Mouse (Mus musculus) heart, embryonic 10.5 days (tissue): ENCODE results near the gene Tet3. TPM values are rescaled to one million over a fixed set of nuclear protein-coding genes. Genes with fewer than 3 reads are reported as not detected.

ENCODE experiments used
- DNase-seq: peaks from one replicate; pipeline ENCODE4 v3.0.0-alpha.2; 2017; ENCODE audit warnings: low spot score
- H3K27ac ChIP-seq: fragments of 300-500 bp; sonication (generic); 2 replicates; pipeline ENCODE4 v1.5.1; 2016; ENCODE audit warnings: mild to moderate bottlenecking
- H3K27me3 ChIP-seq: fragments of 300-500 bp; sonication (generic); 2 replicates; pipeline ENCODE4 v1.6.1; 2016; ENCODE audit warnings: mild to moderate bottlenecking; ENCODE audit not compliant: poor library complexity, insufficient read depth, severe bottlenecking
- H3K36me3 ChIP-seq: fragments of 300-500 bp; sonication (generic); 2 replicates; pipeline ENCODE4 v1.6.1; 2016; ENCODE audit warnings: mild to moderate bottlenecking, moderate library complexity
- H3K4me1 ChIP-seq: fragments of 300-500 bp; sonication (generic); 2 replicates; pipeline ENCODE4 v1.6.1; 2016; ENCODE audit warnings: mild to moderate bottlenecking
- H3K4me3 ChIP-seq: fragments of 300-500 bp; sonication (generic); 2 replicates; pipeline ENCODE4 v1.5.1; 2016; ENCODE audit warnings: mild to moderate bottlenecking, moderate library complexity
- H3K9me3 ChIP-seq: fragments of 300-500 bp; sonication (generic); 2 replicates; pipeline ENCODE4 v1.6.1; 2016; ENCODE audit warnings: mild to moderate bottlenecking, moderate library complexity
- WGBS: fragments of 180-500 bp; shearing (Covaris S2); methylation state at CpG from one replicate; pipeline ENCODE4 v1.1.7; 2016; 5-methylcytosine and 5-hydroxymethylcytosine counted together
- polyA plus RNA-seq: library from polyadenylated mRNA; unstranded; fragments of >200 nt; fragmentation: Nextera tagmentation; extraction: Ambion mirVana; gene quantifications from 2 replicates; pipeline ENCODE4 v1.2.1, GENCODE M21; 2016

The Tet3 gene
- polyA plus RNA-seq, 1 experiment from 2014 or later, result 31.3 TPM

DNA sequence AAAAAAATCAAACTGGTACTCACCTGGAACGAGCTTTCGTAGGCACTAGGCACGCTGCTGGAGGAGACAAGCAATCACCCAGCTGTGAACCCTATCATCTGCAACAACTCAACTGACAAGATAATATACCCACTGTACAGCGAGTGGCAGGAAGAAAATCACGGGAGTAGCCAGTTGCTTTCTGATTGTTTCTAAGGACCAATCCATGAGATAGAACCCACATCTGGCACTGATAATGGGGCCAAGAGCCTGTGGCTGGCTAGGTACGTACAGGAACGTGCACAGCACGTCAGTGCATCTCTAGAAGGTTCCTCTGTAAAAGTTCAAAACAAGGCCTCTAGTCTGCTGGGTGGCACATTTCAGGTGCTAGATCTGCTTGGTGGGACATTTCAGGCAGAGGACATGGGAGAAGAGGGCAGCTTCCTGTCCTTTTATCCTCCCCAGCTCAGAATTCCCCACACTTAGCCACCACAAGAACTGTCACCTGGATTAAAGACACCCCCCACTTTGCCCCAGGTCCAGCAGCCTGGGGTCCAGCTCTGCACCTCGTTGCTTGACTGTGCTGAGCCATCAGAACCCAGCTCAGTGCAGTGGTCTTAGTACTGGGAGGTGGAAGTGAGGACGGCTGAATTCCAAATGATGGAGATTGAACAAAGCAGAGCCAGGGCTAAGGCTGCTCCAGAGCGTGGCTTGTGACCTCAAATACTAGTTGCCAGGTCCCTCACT, 97.2 kb downstream of the Tet3 start:
- Histone ChIP-seq H3K27ac (no peak overlapping the region), H3K4me1 (peaks cover 11% of the 10 kb centered on the region), H3K27me3 (no peaks in the 10 kb centered on the region), H3K9me3 (no peaks in the 10 kb centered on the region), H3K36me3 (peaks cover 80% of the 10 kb centered on the region), H3K4me3 (no peak overlapping the region)
- 73% methylated on average over 11 of the region's 11 CpGs for WGBS
- no peak for DNase-seq

DNA sequence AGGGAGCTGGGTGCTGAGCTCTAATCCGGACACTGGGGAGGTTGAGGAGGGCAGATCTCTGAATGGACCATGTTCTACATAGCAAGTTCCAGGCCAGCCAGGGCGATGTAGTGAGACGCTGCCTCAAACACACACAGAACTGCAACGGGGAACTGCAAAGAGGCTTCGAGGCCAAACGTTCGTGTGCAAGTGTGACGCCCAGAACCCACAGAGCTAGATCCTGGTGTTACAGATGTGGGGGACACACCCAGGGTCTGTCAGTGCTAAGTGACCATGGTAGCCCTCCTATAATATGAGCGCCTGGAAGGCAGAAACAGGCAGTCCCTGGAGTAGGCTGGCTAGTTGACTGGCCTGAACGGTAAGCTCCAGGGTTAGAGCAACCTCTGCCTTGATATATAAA, 101.4 kb downstream of the Tet3 start:
- DNase-seq, result peak; percentile 68
- Histone ChIP-seq H3K27ac (no peak overlapping the region), H3K9me3 (no peaks in the 10 kb centered on the region), H3K4me3 (no peak overlapping the region), H3K27me3 (no peaks in the 10 kb centered on the region), H3K4me1 (peaks cover 12% of the 10 kb centered on the region), H3K36me3 (peaks cover 88% of the 10 kb centered on the region)
- WGBS, result 91% methylated on average over 10 of the region's 10 CpGs

DNA sequence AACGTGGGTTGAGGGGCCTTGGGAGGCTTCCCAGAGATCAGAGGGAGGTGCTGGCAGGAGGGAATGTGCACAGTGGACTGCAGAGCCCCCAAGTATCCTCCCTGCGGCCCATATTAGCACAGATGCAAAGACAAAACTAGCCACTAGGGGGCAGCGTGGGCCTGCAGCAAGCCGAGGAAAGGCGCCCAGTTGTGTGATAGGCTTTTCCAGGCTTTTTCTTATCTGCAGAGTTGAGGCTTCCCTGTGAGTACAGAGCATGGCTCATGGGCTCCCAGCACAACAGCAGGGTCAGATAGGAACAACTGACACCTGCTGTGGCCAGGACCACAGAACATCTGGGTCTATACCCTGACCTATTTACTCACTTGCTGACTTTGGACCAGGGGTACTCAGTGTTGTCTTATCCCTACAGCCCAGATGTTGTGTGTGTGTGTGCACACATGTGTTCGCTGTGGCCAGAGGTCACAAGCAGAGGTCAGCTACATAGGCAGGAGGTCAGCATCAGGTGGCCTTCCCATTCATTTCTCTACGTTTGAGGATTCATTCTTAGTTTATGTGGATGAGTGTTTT, 102.2 kb downstream of the Tet3 start:
- WGBS, result 27% methylated on average over 7 of the region's 7 CpGs

DNA sequence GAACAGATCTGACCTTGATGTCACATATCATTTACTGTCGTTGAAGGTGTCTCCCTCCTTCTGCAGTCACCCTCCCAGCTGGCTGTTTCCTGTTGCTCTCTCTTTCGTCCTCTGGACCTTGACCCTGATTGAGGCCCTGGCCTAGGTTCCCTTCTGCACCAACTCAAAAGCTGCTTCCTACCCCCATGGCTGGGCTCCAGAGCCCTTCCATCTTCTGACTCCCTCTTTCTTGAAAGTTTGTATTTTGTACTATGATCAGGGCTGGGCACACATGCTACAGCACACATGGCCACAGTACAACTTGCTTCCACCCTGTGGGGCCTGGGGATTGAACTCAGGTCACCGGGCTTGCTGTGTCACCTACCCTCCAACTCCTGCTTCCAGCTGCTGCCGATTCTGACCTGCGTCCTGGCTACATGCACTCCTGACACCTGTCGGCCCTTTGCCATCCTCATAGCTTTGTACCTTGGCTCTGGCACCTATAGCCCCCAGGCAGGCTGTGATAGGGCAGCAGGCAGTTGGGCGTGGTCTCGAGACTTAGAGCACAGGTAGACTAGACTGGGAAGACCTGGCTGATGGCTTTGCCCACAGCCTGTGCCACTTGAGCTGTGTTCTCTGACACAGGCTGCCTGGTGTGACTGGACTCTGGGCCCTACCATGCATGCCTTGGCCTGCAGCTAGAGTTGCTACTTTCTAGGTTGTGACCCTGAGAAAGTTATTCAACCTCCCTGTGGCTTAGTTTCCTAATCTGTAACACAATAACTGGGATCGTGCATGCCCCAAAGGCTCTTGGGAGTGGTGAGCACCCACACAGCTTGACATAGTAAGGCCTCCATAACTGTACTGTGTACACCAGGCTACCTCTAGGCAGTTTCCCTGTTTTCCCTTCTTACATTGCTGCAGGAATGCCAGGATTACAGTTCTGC, 103.8 kb downstream of the Tet3 start:
- Histone ChIP-seq H3K27me3 (no peaks in the 10 kb centered on the region), H3K4me1 (peaks cover 20% of the 10 kb centered on the region), H3K4me3 (no peak overlapping the region), H3K9me3 (no peaks in the 10 kb centered on the region), H3K27ac (no peak overlapping the region), H3K36me3 (peaks cover 76% of the 10 kb centered on the region)
- 88% methylated on average over 9 of the region's 9 CpGs for WGBS
- DNase-seq, result peak; percentile 64

More for the DNA sequence above, 102.2 kb downstream of the Tet3 start:
- Histone ChIP-seq H3K36me3 (peaks cover 87% of the 10 kb centered on the region), H3K4me1 (peaks cover 9% of the 10 kb centered on the region), H3K27me3 (no peaks in the 10 kb centered on the region), H3K9me3 (no peaks in the 10 kb centered on the region), H3K4me3 (no peak overlapping the region), H3K27ac (no peak overlapping the region)
- DNase-seq, result peak; percentile 90

DNA sequence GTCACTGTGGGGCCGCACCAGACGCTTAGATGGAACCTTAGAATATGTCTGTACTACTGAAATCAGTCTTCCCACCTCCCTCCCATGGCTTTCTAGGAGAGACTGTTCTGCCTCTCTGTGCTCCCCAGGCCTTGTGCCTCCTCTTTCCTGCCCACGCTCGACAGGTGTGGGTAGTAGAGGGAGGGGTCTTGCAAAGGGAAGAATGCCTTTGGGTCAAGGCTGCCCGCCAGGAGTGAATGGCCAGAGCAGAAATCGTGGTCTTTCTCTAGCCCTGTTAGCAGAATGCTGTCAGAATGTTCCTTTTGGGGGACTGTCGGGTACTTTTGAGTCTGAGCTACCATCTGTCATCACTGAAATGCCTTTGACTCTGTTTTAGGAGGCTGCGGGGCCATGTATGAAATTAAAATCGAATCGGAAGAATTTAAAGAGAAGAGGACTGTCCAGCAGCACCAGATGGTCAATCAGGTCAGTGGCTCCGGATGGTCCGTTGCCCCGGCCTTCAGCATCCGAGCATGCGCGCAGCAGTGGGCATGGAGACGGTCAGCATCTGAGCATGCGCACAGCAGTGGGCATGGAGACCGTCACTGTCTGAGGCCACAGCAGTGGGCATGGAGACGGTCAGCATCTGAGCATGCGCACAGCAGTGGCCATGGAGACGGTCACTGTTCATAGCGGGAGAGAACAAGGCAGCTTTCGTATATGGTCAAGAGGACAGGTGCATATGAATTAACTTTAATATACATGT, 106.0 kb downstream of the Tet3 start:
- WGBS, result 93% methylated on average over 24 of the region's 24 CpGs
- H3K9me3 ChIP-seq, result no peaks in the 10 kb centered on the region
- H3K4me1 ChIP-seq, result peaks cover 31% of the 10 kb centered on the region
- no peak overlapping the region for H3K4me3 ChIP-seq
- peak; percentile 61 for DNase-seq
- H3K36me3 ChIP-seq, result peaks cover 54% of the 10 kb centered on the region
- no peaks in the 10 kb centered on the region for H3K27me3 ChIP-seq
- peak overlapping the region; percentile 4; the same call in 1 of the 2 replicates for H3K27ac ChIP-seq

DNA sequence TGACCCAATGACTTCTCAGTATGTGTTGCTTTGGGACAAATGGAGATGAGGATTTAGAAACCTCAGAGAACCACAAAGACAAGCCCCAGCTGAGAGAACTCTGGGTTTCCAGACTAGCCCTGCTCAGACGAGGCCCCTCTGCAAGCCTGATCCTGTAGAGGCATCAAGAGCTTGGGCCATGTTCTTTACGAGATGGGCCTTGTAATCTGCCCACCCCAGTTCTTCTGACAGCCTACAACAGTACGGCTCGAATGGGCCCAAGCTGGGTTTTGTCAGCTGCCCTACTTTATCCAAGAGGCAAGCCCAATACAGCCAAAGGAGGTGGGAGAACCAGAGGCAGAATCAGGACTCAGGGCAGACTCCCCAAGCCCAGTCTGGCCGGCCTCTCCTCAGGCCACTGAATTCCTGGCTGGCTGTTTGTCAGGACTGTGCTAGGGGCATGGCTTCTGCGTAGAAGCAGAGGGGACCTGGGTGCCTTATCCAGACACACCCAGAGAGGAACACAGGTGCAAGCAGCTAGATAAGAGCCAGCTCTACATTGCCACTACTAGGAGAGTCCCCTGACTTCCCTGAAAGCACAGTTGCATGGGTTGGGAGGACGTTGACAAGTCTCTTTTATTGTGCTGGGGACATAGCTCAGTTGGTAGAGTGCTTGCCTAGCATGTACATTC, 107.3 kb downstream of the Tet3 start:
- peak; percentile 92 for DNase-seq
- H3K4me1 ChIP-seq, result peaks cover 26% of the 10 kb centered on the region
- H3K27ac ChIP-seq, result peak overlapping the region; percentile 93; the same call in 1 of the 2 replicates
- H3K36me3 ChIP-seq, result peaks cover 42% of the 10 kb centered on the region
- H3K9me3 ChIP-seq, result no peaks in the 10 kb centered on the region
- WGBS, result 78% methylated on average over 7 of the region's 7 CpGs
- H3K27me3 ChIP-seq, result no peaks in the 10 kb centered on the region
- no peak overlapping the region for H3K4me3 ChIP-seq

DNA sequence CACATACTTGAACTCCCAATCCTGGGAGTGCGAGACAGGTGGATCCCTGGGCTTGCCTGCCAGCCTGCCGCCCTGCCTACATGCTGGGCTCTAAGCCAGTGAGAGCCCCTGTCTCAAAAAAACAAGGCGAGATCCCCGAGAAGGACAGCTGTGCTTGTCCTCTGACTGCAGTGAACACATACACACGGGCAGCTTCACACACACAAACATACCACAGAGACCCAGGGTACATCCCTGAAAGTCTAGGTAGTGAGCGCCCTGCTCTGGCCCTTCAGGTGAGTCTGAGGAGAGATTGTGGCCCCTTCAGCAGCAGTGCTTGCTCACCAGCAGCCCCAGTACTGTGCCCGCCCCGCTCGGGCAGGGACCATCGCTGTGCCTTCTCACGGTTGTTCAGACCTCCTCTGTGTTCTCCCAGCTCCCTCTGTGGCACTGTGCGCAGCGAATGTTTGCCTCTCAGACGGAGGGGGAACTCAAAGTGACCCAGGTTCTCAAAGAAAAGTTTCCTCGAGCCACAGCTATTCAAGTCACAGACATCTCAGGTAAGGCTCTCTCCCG, 108.0 kb downstream of the Tet3 start:
- peak overlapping the region; percentile 93 for H3K27ac ChIP-seq
- WGBS, result 88% methylated on average over 16 of the region's 16 CpGs
- H3K36me3 ChIP-seq, result peaks cover 40% of the 10 kb centered on the region
- H3K4me3 ChIP-seq, result peak overlapping the region; percentile 76; the same call in 1 of the 2 replicates
- H3K27me3 ChIP-seq, result no peaks in the 10 kb centered on the region
- DNase-seq, result peak; percentile 70
- H3K9me3 ChIP-seq, result no peaks in the 10 kb centered on the region
- H3K4me1 ChIP-seq, result peaks cover 22% of the 10 kb centered on the region

DNA sequence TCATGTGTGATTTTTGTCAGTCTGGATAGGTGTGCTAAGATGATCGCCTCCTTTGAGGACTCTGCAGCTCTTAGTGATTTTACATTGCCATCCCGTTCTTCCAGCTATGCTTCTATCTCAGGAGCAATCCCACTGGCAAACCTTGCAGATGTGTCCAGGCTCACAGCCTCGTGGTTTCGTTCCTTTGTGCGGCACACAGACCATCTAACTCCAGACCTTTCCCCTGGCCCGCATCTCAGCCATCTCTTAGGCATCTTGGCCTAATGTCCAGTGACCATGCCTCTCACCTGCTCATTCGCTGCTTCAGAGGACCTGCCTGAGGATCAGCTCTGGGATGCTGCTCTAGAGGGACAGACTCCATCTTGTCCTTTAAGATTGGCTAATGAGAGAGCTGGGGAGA, 108.7 kb downstream of the Tet3 start:
- H3K36me3 ChIP-seq, result peaks cover 33% of the 10 kb centered on the region
- H3K27me3 ChIP-seq, result no peaks in the 10 kb centered on the region
- peak overlapping the region; percentile 76 for H3K4me3 ChIP-seq
- H3K9me3 ChIP-seq, result no peaks in the 10 kb centered on the region
- peak overlapping the region; percentile 93 for H3K27ac ChIP-seq
- DNase-seq, result peak; percentile 74
- H3K4me1 ChIP-seq, result peaks cover 22% of the 10 kb centered on the region
- WGBS, result 80% methylated on average over 7 of the region's 7 CpGs

DNA sequence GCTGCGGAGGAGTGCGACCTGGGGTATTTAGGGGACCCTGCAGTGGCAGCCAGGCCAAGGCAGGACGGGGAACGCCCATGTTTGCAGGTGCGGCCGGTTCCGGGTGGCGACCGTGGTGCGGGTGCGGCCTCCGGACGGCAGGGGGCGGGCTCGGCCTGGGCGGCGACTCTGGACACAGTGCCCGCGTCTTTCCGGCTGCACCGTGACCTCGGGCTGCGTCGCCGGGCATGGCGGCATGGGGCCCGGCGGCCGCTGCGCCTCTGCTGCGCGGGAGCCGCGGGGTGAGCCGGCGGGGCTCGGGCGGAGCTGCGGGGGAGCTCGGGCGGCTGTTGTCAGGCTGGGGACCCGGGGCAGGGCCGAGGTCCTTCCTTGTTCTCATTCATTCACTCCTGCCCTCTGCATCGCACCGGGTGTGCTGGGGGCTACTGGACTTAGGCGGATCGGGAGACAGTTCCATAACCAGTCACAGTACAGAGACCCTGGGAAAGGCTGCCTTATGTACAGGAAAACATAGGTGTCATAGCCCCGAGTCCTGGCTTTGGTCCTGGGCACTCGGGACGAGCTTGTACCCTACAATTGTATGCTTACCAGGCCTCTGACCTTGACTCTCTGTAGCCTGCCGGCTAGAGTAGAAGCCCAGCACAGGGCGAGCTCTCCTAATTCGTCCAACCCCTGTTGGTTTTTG, 109.5 kb downstream of the Tet3 start:
- Histone ChIP-seq H3K9me3 (no peaks in the 10 kb centered on the region), H3K27ac (peak overlapping the region; percentile 93), H3K27me3 (no peaks in the 10 kb centered on the region), H3K4me1 (peaks cover 22% of the 10 kb centered on the region), H3K4me3 (peak overlapping the region; percentile 76), H3K36me3 (peaks cover 25% of the 10 kb centered on the region)
- peak; percentile 95 for DNase-seq
- under 1% methylated on average over 53 of the region's 53 CpGs for WGBS

DNA sequence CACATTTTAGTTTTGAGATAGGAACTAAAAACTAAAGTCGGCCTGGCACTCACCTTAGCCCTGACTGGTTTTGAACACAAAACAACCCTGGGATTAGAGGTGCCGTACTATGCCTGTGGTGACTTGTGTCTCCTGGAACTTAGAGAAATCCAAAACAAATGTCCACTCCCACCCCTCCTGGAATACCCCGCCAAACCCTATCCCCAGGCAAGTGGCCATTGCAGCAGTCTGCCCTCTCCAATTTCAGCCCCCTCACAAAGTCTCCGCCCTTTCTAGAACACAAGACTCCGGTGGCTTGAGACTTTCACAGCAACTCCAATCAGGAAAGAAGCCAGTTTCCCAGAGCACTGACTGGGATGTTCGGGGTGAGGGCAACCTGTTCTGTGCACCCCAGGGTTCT, 110.0 kb downstream of the Tet3 start, which contains the start of gene Bola3:
Gene Bola3, plus strand, starts transcription at position 275 of the 400 bp plus-strand sequence.
- Histone ChIP-seq H3K27ac (peak within 1 kb of the TSS; percentile 93), H3K4me1 (peaks cover 22% of the 10 kb centered on the region)

DNA sequence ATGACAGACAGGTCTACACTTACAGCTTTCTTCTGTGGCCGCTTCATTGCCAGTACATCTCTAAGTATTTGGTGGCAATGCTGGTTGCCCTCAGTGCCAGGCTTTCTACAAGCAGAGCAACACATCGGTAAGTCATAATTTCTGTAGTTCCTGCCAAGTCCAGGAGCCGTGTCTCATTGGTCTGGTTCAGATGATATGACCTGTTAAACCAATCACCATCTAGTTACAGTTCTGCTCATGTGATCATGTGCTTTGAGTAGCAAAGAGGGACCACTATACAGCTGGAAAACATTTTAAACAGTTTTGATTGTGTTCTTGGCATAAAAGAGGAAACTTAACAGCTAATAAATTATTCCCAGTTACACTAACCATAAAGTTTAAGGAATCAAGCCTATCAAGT, 111.0 kb downstream of the Tet3 start:
- DNase-seq, result peak; percentile 45
- 96% methylated on average over 3 of the region's 3 CpGs for WGBS
- no peaks in the 10 kb centered on the region for H3K9me3 ChIP-seq

More for the DNA sequence above, 110.0 kb downstream of the Tet3 start, which contains the start of gene Bola3:
- WGBS, result 31% methylated on average over 6 of the region's 6 CpGs
- Histone ChIP-seq H3K27me3 (no peaks in the 10 kb centered on the region), H3K4me3 (peak within 1 kb of the TSS; percentile 76), H3K36me3 (peaks cover 25% of the 10 kb centered on the region), H3K9me3 (no peaks in the 10 kb centered on the region)
- DNase-seq, result no peak

More for the DNA sequence above, 111.0 kb downstream of the Tet3 start:
- Histone ChIP-seq H3K36me3 (peaks cover 21% of the 10 kb centered on the region), H3K4me1 (peaks cover 22% of the 10 kb centered on the region), H3K27ac (no peak overlapping the region), H3K4me3 (no peak overlapping the region), H3K27me3 (no peaks in the 10 kb centered on the region)
